Mouse (Mus musculus) heart, postnatal 10 days (tissue): ENCODE results near the gene Pikfyve. TPM values are rescaled to one million over a fixed set of nuclear protein-coding genes. Genes with fewer than 3 reads are reported as not detected.
A peak's percentile ranks its signal among the peaks of the same experiment; 100 is the strongest.
"Not testable (repeated sequence)": the region's sequence is repeated elsewhere in the genome, so short reads cannot be mapped to it uniquely, and the experiment has no call there.

Source experiments
- DNase-seq, 2 experiments: peaks; one replicate each; pipeline ENCODE4 v3.0.0; 2021
- intact Hi-C: fragments of 180-260 bp; cut with DNase I; formaldehyde crosslinking; loops from one replicate; pipeline ENCODE4 v1.15.1; 2025
- total RNA-seq, 2 experiments: library from RNA; stranded (reverse); gene quantifications; 2 replicates each; pipeline ENCODE4 v1.2.3; 2021

Gene Pikfyve
- total RNA-seq, 2 experiments from 2014 or later: 15.3 to 17.3 TPM

GRCm38 (mm10) chr1:65181459-65181858 is 5.0 kb upstream of the Pikfyve start:
- DNase-seq: no peak
- intact Hi-C loops: loop anchor here (10.0 kb wide), 1 partner anchor 447 kb away; the partner anchor contains the start of gene Fzd5

GRCm38 (mm10) chr1:65183994-65184393 is 2.5 kb upstream of the Pikfyve start:
- DNase-seq: no peak
- intact Hi-C loops: loop anchor here (10.0 kb wide), 1 partner anchor 449 kb away; the partner anchor contains the start of gene Fzd5

GRCm38 (mm10) chr1:65185011-65185410 is 1.5 kb upstream of the Pikfyve start:
- no peak for DNase-seq
- intact Hi-C loops: loop anchor here (10.0 kb wide), 1 partner anchor 450 kb away; the partner anchor contains the start of gene Fzd5

- intact Hi-C loops: loop anchor here (10.0 kb wide), 1 partner anchor 451 kb away; the partner anchor contains the start of gene Fzd5
- DNase-seq: peak; percentile 25 to 44
Measured at GRCm38 (mm10) chr1:65185524-65186205, 818 bp upstream of the Pikfyve start.

- no peak for DNase-seq
- intact Hi-C loops: loop anchor here (10.0 kb wide), 1 partner anchor 452 kb away; the partner anchor contains the start of gene Fzd5
Measured at GRCm38 (mm10) chr1:65187074-65187430, 569 bp downstream of the Pikfyve start.

- no peak for DNase-seq
- intact Hi-C loops: no loop called here
Measured at GRCm38 (mm10) chr1:65190172-65190571, 3.7 kb downstream of the Pikfyve start.

- intact Hi-C loops: no loop called here
- DNase-seq: no peak
Measured at GRCm38 (mm10) chr1:65193226-65193625, 6.7 kb downstream of the Pikfyve start.

- intact Hi-C loops: no loop called here
- DNase-seq: no peak
Measured at GRCm38 (mm10) chr1:65198425-65198824, 11.9 kb downstream of the Pikfyve start.

- no peak for DNase-seq
- intact Hi-C loops: no loop called here
Measured at GRCm38 (mm10) chr1:65198861-65199260, 12.4 kb downstream of the Pikfyve start.

- intact Hi-C loops: no loop called here
- no peak for DNase-seq
Measured at GRCm38 (mm10) chr1:65204299-65204698, 17.8 kb downstream of the Pikfyve start.

- intact Hi-C loops: no loop called here
- DNase-seq: no peak
Measured at GRCm38 (mm10) chr1:65213214-65213613, 26.7 kb downstream of the Pikfyve start.

GRCm38 (mm10) chr1:65217567-65217966 is 31.1 kb downstream of the Pikfyve start:
- intact Hi-C loops: no loop called here
- no peak for DNase-seq

GRCm38 (mm10) chr1:65217972-65218371 is 31.5 kb downstream of the Pikfyve start:
- intact Hi-C loops: no loop called here
- no peak for DNase-seq

- intact Hi-C loops: no loop called here
- no peak for DNase-seq
Measured at GRCm38 (mm10) chr1:65223654-65224053, 37.2 kb downstream of the Pikfyve start.

GRCm38 (mm10) chr1:65227681-65228080 is 41.2 kb downstream of the Pikfyve start:
- DNase-seq: no peak
- intact Hi-C loops: no loop called here

- DNase-seq, intact Hi-C loops: not testable (repeated sequence)
Measured at GRCm38 (mm10) chr1:65229768-65230167, 43.3 kb downstream of the Pikfyve start.

- intact Hi-C loops: no loop called here
Measured at GRCm38 (mm10) chr1:65230566-65230965, 44.1 kb downstream of the Pikfyve start.

GRCm38 (mm10) chr1:65237712-65238111 is 51.2 kb downstream of the Pikfyve start:
- intact Hi-C loops: no loop called here
- DNase-seq: no peak

More at GRCm38 (mm10) chr1:65230566-65230965, 44.1 kb downstream of the Pikfyve start:
- no peak for DNase-seq

- intact Hi-C loops: no loop called here
- no peak for DNase-seq
Measured at GRCm38 (mm10) chr1:65245637-65246036, 59.2 kb downstream of the Pikfyve start.

GRCm38 (mm10) chr1:65280461-65280860 is 94.0 kb downstream of the Pikfyve start:
- DNase-seq: no peak
- intact Hi-C loops: loop anchor here (5.0 to 10.0 kb wide), 2 partner anchors 814 to 1557 kb away; no protein-coding TSS in a partner anchor

- intact Hi-C loops: loop anchor here (5.0 to 10.0 kb wide), 2 partner anchors 813 to 1556 kb away; no protein-coding TSS in a partner anchor
Measured at GRCm38 (mm10) chr1:65281756-65282155, 95.3 kb downstream of the Pikfyve start, which contains the start of gene Pth2r. Gene Pth2r (plus strand): TSS chr1:65282056.

GRCm38 (mm10) chr1:65282766-65283165 is 96.3 kb downstream of the Pikfyve start:
- DNase-seq: peak; percentile 58 to 60

More at GRCm38 (mm10) chr1:65281756-65282155, 95.3 kb downstream of the Pikfyve start, which contains the start of gene Pth2r:
- DNase-seq: no peak

More at GRCm38 (mm10) chr1:65282766-65283165, 96.3 kb downstream of the Pikfyve start:
- intact Hi-C loops: loop anchor here (5.0 to 10.0 kb wide), 2 partner anchors 812 to 1555 kb away; no protein-coding TSS in a partner anchor
